Comparison of ENCODE assay signal across 20 mouse cellular contexts in the genomic region with DNA sequence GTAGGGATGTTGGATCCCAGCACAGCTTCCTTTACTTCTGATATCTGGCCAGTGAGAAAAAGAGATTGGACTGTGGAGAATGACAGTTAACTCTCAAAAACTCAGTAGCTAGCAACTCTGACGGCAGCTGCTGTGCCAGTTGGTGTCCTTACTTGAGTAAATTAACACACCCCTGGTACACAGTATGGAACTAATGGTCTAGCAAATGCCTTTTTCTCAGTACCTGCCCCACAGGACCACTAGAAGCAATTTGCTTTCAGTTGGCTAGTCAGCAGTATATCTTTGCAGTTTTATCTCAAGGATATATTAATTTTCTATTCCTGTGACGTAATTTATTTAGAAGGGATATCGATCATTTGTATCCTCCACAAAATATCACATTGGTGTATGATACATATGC.
DNase-seq lines count a peak whose midpoint lies in the region; ATAC-seq and TF ChIP-seq lines count a peak whose summit lies in the region.
"Had no signal": no experiment of that assay in that cellular context is flagged by ENCODE, and none has a peak within 500 bp of the region (broad histone marks: within the 10 kb centered on the region; RNA-seq: fewer than 3 reads in every experiment).

No protein-coding gene starts in this region.

- TF ChIP-seq EP300 in stomach, postnatal 0 days (optimal IDR thresholded peaks at IDR 0.05) = no peak

- no peak for DNase-seq in hindbrain, embryonic 14.5 days (ENCODE audit: low spot score)
- DNase-seq in hindbrain, embryonic 11.5 days (ENCODE audit: low spot score) = no peak
- DNase-seq in neural tube, embryonic 10.5 days (ENCODE audit: extremely low spot score, low spot score) = no peak
- DNase-seq in stomach, postnatal 0 days (ENCODE audit: low spot score) = no peak
- DNase-seq: adrenal gland, adult 8-10 months; adrenal gland, postnatal 10 days; adrenal gland, postnatal 14 days; adrenal gland, postnatal 25 days; adrenal gland, postnatal 36 days; B cell, adult 2 months; cerebellum, adult 11 months; cerebellum, adult 11-12 months; cerebellum, adult 18-20 months had no signal

- H3K4me3 ChIP-seq in hindbrain, embryonic 14.5 days (replicated peaks; ENCODE audit: low read length) = no peak overlapping the region
- H3K4me3 ChIP-seq in hindbrain, embryonic 11.5 days (ENCODE audit: low read depth, low read length) = no peak overlapping the region
- no peak overlapping the region for H3K4me3 ChIP-seq in neural tube, embryonic 14.5 days (ENCODE audit: low read depth, low read length)
- no peak overlapping the region for H3K4me3 ChIP-seq in neural tube, embryonic 15.5 days (replicated peaks)
- no peak overlapping the region for H3K4me3 ChIP-seq in stomach, postnatal 0 days (ENCODE audit: low read depth, low read length)

- no peaks in the 10 kb centered on the region for H3K36me3 ChIP-seq in hindbrain, embryonic 14.5 days (replicated peaks; ENCODE audit: control insufficient read depth, insufficient read depth)
- H3K36me3 ChIP-seq in hindbrain, embryonic 11.5 days (ENCODE audit: control insufficient read depth, insufficient read depth, low read length) = no peaks in the 10 kb centered on the region
- H3K36me3 ChIP-seq in neural tube, embryonic 14.5 days (ENCODE audit: control insufficient read depth, insufficient read depth, low read length) = no peaks in the 10 kb centered on the region
- no peaks in the 10 kb centered on the region for H3K36me3 ChIP-seq in neural tube, embryonic 15.5 days
- H3K36me3 ChIP-seq in stomach, postnatal 0 days (ENCODE audit: control insufficient read depth, insufficient read depth, low read length) = no peaks in the 10 kb centered on the region
- H3K36me3 ChIP-seq: G1E had no signal

- H3K4me1 ChIP-seq in hindbrain, embryonic 14.5 days (replicated peaks; ENCODE audit: control insufficient read depth, insufficient read depth, low read length) = no peaks in the 10 kb centered on the region
- no peaks in the 10 kb centered on the region for H3K4me1 ChIP-seq in hindbrain, embryonic 11.5 days (replicated peaks; ENCODE audit: control insufficient read depth, insufficient read depth, low read length)
- H3K4me1 ChIP-seq in neural tube, embryonic 14.5 days (ENCODE audit: control insufficient read depth, insufficient read depth, low read length) = no peaks in the 10 kb centered on the region
- no peaks in the 10 kb centered on the region for H3K4me1 ChIP-seq in neural tube, embryonic 15.5 days
- H3K4me1 ChIP-seq in stomach, postnatal 0 days (replicated peaks; ENCODE audit: control insufficient read depth, insufficient read depth) = no peaks in the 10 kb centered on the region

- no peak for TF ChIP-seq CTCF in stomach, postnatal 0 days (IDR thresholded peaks at IDR 0.05; ENCODE audit: low read depth)

- no peaks in the 10 kb centered on the region for H3K27me3 ChIP-seq in hindbrain, embryonic 14.5 days (ENCODE audit: control insufficient read depth, insufficient read depth, low read length)
- H3K27me3 ChIP-seq in hindbrain, embryonic 11.5 days (ENCODE audit: control insufficient read depth, insufficient read depth, low read length) = no peaks in the 10 kb centered on the region
- H3K27me3 ChIP-seq in neural tube, embryonic 14.5 days (ENCODE audit: control insufficient read depth, insufficient read depth, low read length) = no peaks in the 10 kb centered on the region
- no peaks in the 10 kb centered on the region for H3K27me3 ChIP-seq in neural tube, embryonic 15.5 days (replicated peaks)
- no peaks in the 10 kb centered on the region for H3K27me3 ChIP-seq in stomach, postnatal 0 days (ENCODE audit: control insufficient read depth, insufficient read depth, low read length)
- H3K27me3 ChIP-seq: CH12.LX, Patski had no signal

- 0 out of 2 replicates have a peak, but pooled peaks have one; percentile 46 for ATAC-seq in hindbrain, embryonic 14.5 days (ENCODE audit: low FRiP score)
- no peak for ATAC-seq in hindbrain, embryonic 11.5 days (ENCODE audit: low FRiP score)
- ATAC-seq in neural tube, embryonic 14.5 days (ENCODE audit: low read depth) = peak; percentile 70
- ATAC-seq in neural tube, embryonic 15.5 days (ENCODE audit: low FRiP score) = peak; percentile 63; the same call in 1 of the 2 replicates
- no peak for ATAC-seq in stomach, postnatal 0 days (ENCODE audit: low FRiP score, low TSS enrichment)
- ATAC-seq: activated CD4-positive, CD25-positive, alpha-beta regulatory T cell, adult 4 months; CD4-positive, CD25-positive, alpha-beta regulatory T cell, adult 4 months; Patski had no signal

- WGBS in hindbrain, embryonic 14.5 days = 76% methylated on average over 3 of the region's 3 CpGs
- WGBS in hindbrain, embryonic 11.5 days = 83% methylated on average over 3 of the region's 3 CpGs
- 58% methylated on average over 3 of the region's 3 CpGs for WGBS in neural tube, embryonic 14.5 days
- 50% methylated on average over 3 of the region's 3 CpGs for WGBS in neural tube, embryonic 15.5 days
- WGBS in stomach, postnatal 0 days = 83% methylated on average over 3 of the region's 3 CpGs

- no peak overlapping the region for H3K4me2 ChIP-seq in hindbrain, embryonic 14.5 days (replicated peaks)
- H3K4me2 ChIP-seq in hindbrain, embryonic 11.5 days (replicated peaks; ENCODE audit: low read depth, low read length) = no peak overlapping the region
- H3K4me2 ChIP-seq in neural tube, embryonic 14.5 days (ENCODE audit: low read depth, low read length) = no peak overlapping the region
- H3K4me2 ChIP-seq in neural tube, embryonic 15.5 days = no peak overlapping the region
- no peak overlapping the region for H3K4me2 ChIP-seq in stomach, postnatal 0 days (replicated peaks; ENCODE audit: low read depth)

- no peak overlapping the region for H3K9ac ChIP-seq in hindbrain, embryonic 14.5 days
- no peak overlapping the region for H3K9ac ChIP-seq in hindbrain, embryonic 11.5 days (ENCODE audit: low read depth, low read length)
- H3K9ac ChIP-seq in neural tube, embryonic 14.5 days (replicated peaks; ENCODE audit: low read depth, low read length) = no peak overlapping the region
- H3K9ac ChIP-seq in neural tube, embryonic 15.5 days (replicated peaks) = no peak overlapping the region
- H3K9ac ChIP-seq in stomach, postnatal 0 days (ENCODE audit: low read length) = no peak overlapping the region

- no peak overlapping the region for H3K27ac ChIP-seq in hindbrain, embryonic 14.5 days
- no peak overlapping the region for H3K27ac ChIP-seq in hindbrain, embryonic 11.5 days (ENCODE audit: low read depth, low read length)
- H3K27ac ChIP-seq in neural tube, embryonic 14.5 days (ENCODE audit: low read depth, low read length) = no peak overlapping the region
- H3K27ac ChIP-seq in neural tube, embryonic 15.5 days (replicated peaks) = no peak overlapping the region
- H3K27ac ChIP-seq in stomach, postnatal 0 days (replicated peaks) = no peak overlapping the region

- H3K9me3 ChIP-seq in hindbrain, embryonic 14.5 days (ENCODE audit: control insufficient read depth, low read length) = no peaks in the 10 kb centered on the region
- H3K9me3 ChIP-seq in hindbrain, embryonic 11.5 days (ENCODE audit: control insufficient read depth, low read length) = no peaks in the 10 kb centered on the region
- H3K9me3 ChIP-seq in neural tube, embryonic 14.5 days (ENCODE audit: control insufficient read depth, low read length) = no peaks in the 10 kb centered on the region
- no peaks in the 10 kb centered on the region for H3K9me3 ChIP-seq in neural tube, embryonic 15.5 days (replicated peaks)
- H3K9me3 ChIP-seq in stomach, postnatal 0 days (ENCODE audit: control insufficient read depth, low read length) = no peaks in the 10 kb centered on the region
- H3K9me3 ChIP-seq: G1E had no signal

Comparison
In these comparisons a context has a peak if more than half of its experiments do, and no peak if none do; other contexts are left out.
1. ATAC-seq: peak in hindbrain, embryonic 14.5 days (single experiment), neural tube, embryonic 14.5 days (single experiment) and neural tube, embryonic 15.5 days (single experiment); none in hindbrain, embryonic 11.5 days (single experiment) and stomach, postnatal 0 days (single experiment).